Mouse (Mus musculus): Measurements from ENCODE around the gene Timm9.

DNA sequence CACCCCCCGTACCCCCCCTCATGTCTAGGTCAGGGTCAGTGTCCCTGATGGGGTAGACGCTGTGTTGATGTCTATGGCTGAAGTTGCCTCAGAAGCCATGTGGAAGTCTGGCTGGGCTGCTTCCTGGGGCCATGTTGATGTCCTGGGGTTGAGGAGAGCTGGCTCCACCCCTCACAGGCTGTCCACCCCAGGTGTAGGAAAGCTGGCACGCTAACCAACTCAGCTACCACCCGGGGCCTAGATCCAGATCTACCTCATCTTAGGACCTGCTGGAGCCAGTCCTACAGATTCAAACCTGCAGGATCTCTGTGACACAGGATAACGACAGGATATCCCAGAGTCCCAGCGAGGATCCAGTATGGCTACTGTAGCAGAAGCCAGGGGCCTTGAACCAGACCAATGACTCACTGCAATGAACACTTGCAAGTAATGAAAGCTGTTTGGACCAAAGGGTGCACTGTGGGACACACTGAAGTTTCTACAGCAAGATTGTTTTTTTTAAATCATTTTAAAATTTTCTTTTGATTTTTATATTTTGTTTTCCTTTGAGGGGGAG, 29.2 kb downstream of the Timm9 start:
- TF ChIP-seq CTCF (IDR thresholded peaks at IDR 0.05; ENCODE audit: extremely low read depth, insufficient read depth, insufficient read length, insufficient replicate concordance) (no peak), POLR2A (IDR thresholded peaks at IDR 0.05; ENCODE audit: low read depth, low read length) (no peak)
